Mouse (Mus musculus) kidney, embryonic 15.5 days (tissue): ENCODE results near the gene Ggta1. TPM values are rescaled to one million over a fixed set of nuclear protein-coding genes. Genes with fewer than 3 reads are reported as not detected.
A peak's percentile ranks its signal among the peaks of the same experiment; 100 is the strongest.

Experiments
- ATAC-seq: fragments of 200-750 bp; cut with Nextera tagmentation; replicated peaks from 2 replicates; pipeline ENCODE4 v1.8.0; 2017; ENCODE audit warnings: moderate TSS enrichment; ENCODE audit not compliant: low FRiP score
- H3K27ac ChIP-seq: fragments of 300-500 bp; sonication (generic); 2 replicates; pipeline ENCODE4 v1.5.1; 2015; ENCODE audit warnings: mild to moderate bottlenecking, inconsistent platforms
- H3K27me3 ChIP-seq: fragments of 300-500 bp; sonication (generic); 2 replicates; pipeline ENCODE4 v1.6.1; 2015; ENCODE audit warnings: inconsistent platforms
- H3K36me3 ChIP-seq: fragments of 300-500 bp; sonication (generic); 2 replicates; pipeline ENCODE4 v1.6.1; 2015; ENCODE audit warnings: inconsistent platforms
- H3K4me1 ChIP-seq: fragments of 300-500 bp; sonication (generic); 2 replicates; pipeline ENCODE4 v1.6.1; 2015; ENCODE audit warnings: inconsistent platforms
- H3K4me2 ChIP-seq: fragments of 300-500 bp; sonication (generic); 2 replicates; pipeline ENCODE4 v1.6.1; 2015; ENCODE audit warnings: moderate library complexity, mild to moderate bottlenecking, inconsistent platforms
- H3K4me3 ChIP-seq: fragments of 300-500 bp; sonication (generic); replicated peaks from 2 replicates; pipeline ENCODE4 v1.5.1; 2015; ENCODE audit warnings: mild to moderate bottlenecking, inconsistent platforms
- H3K9ac ChIP-seq: fragments of 300-500 bp; sonication (generic); 2 replicates; pipeline ENCODE4 v1.6.1; 2015; ENCODE audit warnings: mild to moderate bottlenecking, inconsistent platforms
- H3K9me3 ChIP-seq: fragments of 300-500 bp; sonication (generic); replicated peaks from 2 replicates; pipeline ENCODE4 v1.6.1; 2016; ENCODE audit warnings: inconsistent platforms
- WGBS: fragments of 180-500 bp; shearing (Covaris S2); methylation state at CpG from one replicate; pipeline ENCODE4 v1.1.7; 2015; ENCODE audit warnings: mixed read lengths; 5-methylcytosine and 5-hydroxymethylcytosine counted together
- polyA plus RNA-seq: library from polyadenylated mRNA; unstranded; fragments of >200 nt; fragmentation: Nextera tagmentation; extraction: Ambion mirVana; gene quantifications from 2 replicates; pipeline ENCODE4 v1.2.1, GENCODE M21; 2015

Ggta1 gene
- polyA plus RNA-seq, 1 experiment from 2014 or later: 20.5 TPM

DNA sequence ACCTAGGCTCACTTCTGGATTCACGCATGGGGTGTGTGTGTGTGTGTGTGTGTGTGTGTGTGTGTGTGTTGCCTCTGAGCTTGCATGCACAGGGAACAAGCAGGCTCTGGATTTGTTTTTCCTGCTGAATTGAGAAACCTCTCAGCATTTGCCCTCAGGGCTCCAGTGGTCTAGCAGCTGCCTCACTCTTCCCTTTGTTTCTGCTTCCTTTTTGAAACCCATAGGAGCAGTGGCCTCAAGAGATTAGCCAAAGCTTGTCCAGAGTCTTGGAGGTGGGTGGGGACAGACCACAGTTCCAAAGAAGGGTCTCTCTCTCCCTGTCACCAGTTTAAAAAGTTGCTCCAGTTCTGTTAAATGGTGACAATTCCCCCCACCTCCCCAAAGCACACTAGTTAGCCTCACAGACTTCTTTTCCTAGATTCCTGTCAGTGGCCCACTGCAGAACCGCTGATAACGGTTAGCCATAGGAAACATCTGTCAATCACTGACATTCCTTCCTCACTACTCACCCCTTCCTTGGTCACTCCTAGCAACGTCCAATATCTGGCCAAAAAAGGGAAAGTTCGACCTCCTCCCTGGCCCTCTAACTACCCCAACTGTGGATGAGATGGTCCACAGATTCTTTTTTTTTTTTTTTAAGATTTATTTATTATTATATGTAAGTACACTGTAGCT, 24.1 kb upstream of the Ggta1 start:
- Histone ChIP-seq H3K9ac (no peak overlapping the region), H3K4me3 (no peak overlapping the region), H3K4me1 (peaks cover 11% of the 10 kb centered on the region), H3K27me3 (no peaks in the 10 kb centered on the region), H3K36me3 (no peaks in the 10 kb centered on the region), H3K27ac (no peak overlapping the region), H3K9me3 (no peaks in the 10 kb centered on the region), H3K4me2 (no peak overlapping the region)
- no peak for ATAC-seq
- WGBS: 58% methylated on average over 5 of the region's 5 CpGs

DNA sequence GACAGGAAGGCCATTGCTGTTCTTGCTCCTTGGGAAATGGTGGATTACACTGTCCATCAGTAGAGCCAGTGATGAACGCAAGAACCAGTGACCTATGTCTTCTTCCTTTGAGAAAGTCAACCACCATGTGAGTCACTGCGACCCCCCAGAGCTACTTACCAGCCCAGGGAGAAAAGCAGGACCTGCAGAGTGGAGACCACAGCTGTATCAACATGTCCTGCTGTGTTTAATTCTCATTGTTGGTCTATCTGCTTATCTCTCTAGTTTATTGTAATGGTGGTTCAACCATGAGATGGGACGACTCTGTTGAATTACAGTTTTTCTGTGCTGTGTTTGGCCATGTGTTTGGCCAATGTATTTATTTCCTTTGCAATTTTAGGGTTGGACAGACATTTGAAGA, 21.1 kb upstream of the Ggta1 start:
- Histone ChIP-seq H3K4me3 (no peak overlapping the region), H3K36me3 (no peaks in the 10 kb centered on the region), H3K9ac (no peak overlapping the region), H3K27ac (no peak overlapping the region), H3K4me1 (no peaks in the 10 kb centered on the region), H3K4me2 (no peak overlapping the region), H3K9me3 (no peaks in the 10 kb centered on the region), H3K27me3 (no peaks in the 10 kb centered on the region)
- ATAC-seq: no peak
- WGBS: 88% methylated on average over 3 of the region's 3 CpGs

DNA sequence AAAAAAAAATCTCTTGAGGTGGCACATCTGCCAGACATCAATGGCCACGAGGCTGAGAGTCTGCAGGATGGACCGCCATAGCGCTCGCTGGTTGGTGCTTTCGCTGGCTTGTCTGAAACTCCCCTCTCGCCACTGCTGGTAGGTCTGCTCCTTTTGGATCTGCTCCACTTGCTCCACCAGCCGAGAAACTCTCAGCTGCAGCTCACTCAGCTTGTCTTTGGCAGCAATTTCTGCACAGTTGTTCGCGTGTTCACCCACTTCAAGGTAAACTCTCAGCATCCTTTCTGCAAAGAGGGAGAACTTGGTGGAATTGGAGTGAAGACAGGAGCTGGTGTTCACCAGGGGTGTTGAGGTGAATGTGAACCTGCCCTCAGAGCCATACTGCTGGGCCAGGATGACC, 20.4 kb upstream of the Ggta1 start:
- Histone ChIP-seq H3K9ac (no peak overlapping the region), H3K27me3 (no peaks in the 10 kb centered on the region), H3K4me1 (no peaks in the 10 kb centered on the region), H3K9me3 (no peaks in the 10 kb centered on the region), H3K4me2 (no peak overlapping the region), H3K27ac (no peak overlapping the region), H3K4me3 (no peak overlapping the region), H3K36me3 (no peaks in the 10 kb centered on the region)
- 88% methylated on average over 9 of the region's 9 CpGs for WGBS
- ATAC-seq: no peak

DNA sequence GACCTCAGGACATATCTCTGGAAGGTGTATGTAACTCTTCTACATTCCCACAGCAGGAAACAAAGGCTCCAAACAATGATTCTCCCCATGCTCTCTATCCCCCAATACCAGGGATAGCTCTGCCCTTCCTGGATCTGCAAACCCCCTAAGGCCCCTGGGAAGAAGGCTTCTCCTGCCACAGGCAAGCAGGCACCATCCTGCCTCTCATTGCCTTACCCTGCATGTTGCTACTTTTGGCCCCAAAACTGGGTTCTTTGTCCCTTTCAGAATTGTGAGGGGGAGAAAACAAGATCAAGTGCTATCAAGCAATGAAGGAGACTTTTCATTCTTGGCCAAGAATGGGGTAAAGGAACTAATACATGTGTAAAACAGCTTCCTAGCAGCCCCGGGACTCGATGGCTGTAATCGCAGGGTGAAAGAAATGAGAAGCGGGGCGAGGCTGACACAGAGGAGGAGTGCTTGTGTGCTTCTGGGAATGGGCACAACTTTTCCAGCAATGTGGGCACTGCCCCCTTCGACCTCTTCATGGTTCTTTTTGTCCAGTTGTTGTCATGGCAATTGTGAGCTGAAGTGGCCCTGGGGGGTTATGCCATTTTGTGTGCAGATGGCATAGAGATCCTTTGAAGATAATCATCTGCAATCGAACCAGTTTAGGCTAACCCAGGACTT, 18.4 kb upstream of the Ggta1 start:
- H3K9me3 ChIP-seq: no peaks in the 10 kb centered on the region
- no peak overlapping the region for H3K4me3 ChIP-seq
- no peak overlapping the region for H3K27ac ChIP-seq
- no peaks in the 10 kb centered on the region for H3K4me1 ChIP-seq
- 80% methylated on average over 7 of the region's 7 CpGs for WGBS
- H3K27me3 ChIP-seq: no peaks in the 10 kb centered on the region
- no peak overlapping the region for H3K9ac ChIP-seq
- ATAC-seq: no peak
- no peak overlapping the region for H3K4me2 ChIP-seq
- H3K36me3 ChIP-seq: no peaks in the 10 kb centered on the region

DNA sequence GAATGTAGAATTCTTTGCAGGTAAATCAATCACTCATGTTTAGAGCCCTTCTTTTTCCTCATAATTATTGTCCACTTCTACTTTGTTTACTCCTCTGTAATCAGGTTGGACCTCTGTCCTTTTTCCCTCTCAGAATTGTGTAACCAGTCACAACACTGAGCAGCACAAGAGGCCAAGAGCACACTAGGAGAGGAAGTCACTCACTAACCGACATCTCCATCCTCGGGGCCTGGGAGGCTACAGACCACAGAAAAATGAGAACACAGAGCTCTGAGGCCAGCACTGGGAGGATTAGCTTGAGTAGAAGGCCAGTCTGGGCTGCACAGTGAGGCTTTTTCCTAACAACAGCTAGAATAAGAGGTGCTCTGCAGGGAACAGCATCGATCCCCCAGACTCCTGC, 17.0 kb upstream of the Ggta1 start:
- H3K27ac ChIP-seq: no peak overlapping the region
- H3K9me3 ChIP-seq: no peaks in the 10 kb centered on the region
- no peak overlapping the region for H3K4me3 ChIP-seq
- no peak overlapping the region for H3K9ac ChIP-seq
- no peaks in the 10 kb centered on the region for H3K4me1 ChIP-seq
- no peaks in the 10 kb centered on the region for H3K27me3 ChIP-seq
- H3K36me3 ChIP-seq: no peaks in the 10 kb centered on the region
- ATAC-seq: no peak
- no peak overlapping the region for H3K4me2 ChIP-seq
- 63% methylated on average over 3 of the region's 3 CpGs for WGBS

DNA sequence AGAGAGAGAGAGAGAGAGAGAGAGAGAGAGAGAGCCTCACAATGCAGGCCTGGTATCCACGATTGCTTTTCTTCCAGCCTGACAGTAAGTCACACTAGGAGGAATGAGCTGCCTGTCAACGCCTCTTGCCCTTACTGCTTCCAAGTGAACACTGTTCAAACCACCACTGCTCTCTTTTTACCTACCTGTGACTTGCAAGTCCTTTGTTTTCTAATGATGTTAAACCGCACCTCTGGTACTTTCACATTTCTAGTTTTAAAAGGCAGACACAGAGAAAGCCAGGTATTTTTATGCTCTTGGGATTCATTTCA, 15.7 kb upstream of the Ggta1 start:
- H3K4me2 ChIP-seq: no peak overlapping the region
- no peak overlapping the region for H3K4me3 ChIP-seq
- no peaks in the 10 kb centered on the region for H3K4me1 ChIP-seq
- H3K27me3 ChIP-seq: no peaks in the 10 kb centered on the region
- no peaks in the 10 kb centered on the region for H3K36me3 ChIP-seq
- no peak for ATAC-seq
- H3K27ac ChIP-seq: 0 out of 2 replicates have a peak overlapping the region, but pooled peaks have one; percentile 13
- 42% methylated on average over 3 of the region's 3 CpGs for WGBS
- no peaks in the 10 kb centered on the region for H3K9me3 ChIP-seq
- H3K9ac ChIP-seq: no peak overlapping the region

DNA sequence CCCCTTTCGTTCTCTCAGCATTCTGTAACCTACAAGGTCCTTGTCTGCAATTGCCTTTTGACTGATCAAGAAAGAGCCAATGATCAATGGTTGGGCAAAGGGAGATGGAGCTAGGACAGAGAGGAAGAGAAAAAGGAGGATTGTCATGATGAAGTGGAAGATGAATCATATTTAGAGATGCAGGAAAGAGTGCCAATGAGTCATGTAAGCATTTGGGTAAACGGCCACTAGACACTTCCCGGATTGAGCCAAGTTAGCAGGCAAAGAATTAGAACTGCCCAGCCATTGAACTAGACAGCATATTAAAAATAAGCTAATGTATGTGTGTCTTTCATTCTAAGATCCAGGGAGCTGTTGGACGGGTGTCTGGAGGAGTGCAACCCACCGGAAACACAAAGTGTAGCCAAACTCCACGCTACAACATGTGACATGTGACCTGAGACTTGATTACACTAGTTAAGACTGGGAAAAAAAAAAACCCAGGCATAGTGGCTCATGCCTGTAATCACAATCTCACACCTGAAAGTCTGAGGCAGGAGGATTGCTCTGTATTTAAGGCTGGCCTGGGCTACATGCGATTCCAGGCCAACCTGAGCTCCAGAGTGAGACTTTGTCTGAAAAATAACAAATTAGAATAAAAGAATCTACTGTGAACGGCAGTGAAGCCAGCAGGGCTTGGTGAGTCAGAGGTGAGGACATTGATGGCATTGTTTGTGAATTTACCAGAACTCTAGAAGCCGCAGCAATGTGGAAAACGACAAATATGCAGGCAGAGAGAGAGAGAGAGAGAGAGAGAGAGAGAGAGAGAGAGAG, 15.2 kb upstream of the Ggta1 start:
- Histone ChIP-seq H3K9ac (no peak overlapping the region), H3K36me3 (no peaks in the 10 kb centered on the region), H3K4me3 (no peak overlapping the region), H3K9me3 (no peaks in the 10 kb centered on the region), H3K27ac (no peak overlapping the region), H3K27me3 (no peaks in the 10 kb centered on the region), H3K4me2 (no peak overlapping the region), H3K4me1 (no peaks in the 10 kb centered on the region)
- ATAC-seq: no peak
- 78% methylated on average over 10 of the region's 10 CpGs for WGBS

DNA sequence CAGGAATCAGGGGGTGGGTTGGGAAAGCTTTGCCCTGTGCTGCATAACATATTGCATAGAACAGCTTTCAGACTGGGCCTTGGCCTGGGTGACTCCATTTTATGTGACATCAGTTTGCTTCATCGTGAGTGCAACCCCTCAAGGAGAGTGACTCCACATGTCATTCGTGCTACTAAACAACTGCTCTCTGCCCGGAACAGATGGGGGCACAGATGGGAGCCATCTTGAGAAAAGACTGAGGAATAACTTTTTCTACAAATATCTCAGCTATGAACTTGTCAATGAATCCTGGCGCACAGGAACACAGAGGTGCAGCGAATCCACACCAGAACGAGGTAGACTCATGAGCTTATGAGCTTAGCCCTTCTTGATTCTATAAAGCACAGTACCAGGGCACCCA, 14.3 kb upstream of the Ggta1 start:
- 85% methylated on average over 6 of the region's 6 CpGs for WGBS
- no peak for ATAC-seq
- no peak overlapping the region for H3K4me2 ChIP-seq

DNA sequence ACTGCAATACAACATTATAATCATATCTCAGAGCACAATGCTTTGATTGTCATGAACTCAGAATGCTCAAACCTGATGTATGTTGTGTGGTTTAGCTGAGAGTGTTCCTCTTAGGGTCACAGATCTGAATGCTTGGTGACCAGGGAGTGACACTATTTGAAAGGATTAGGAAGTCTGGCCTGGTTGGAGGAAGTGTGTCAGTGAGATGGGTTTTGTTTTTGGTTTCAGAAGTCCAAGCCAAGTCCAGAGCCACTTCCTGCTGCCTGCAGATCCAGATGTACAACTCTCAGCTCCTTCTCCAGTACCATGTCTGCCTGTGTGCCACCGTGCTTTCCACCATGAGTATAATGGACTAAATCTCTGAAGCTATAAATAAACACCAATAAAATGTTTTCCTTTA, 11.9 kb upstream of the Ggta1 start:
- no peak overlapping the region for H3K27ac ChIP-seq
- no peaks in the 10 kb centered on the region for H3K4me1 ChIP-seq
- H3K9ac ChIP-seq: no peak overlapping the region
- H3K36me3 ChIP-seq: no peaks in the 10 kb centered on the region
- 77% methylated on average over 1 of the region's 1 CpGs for WGBS
- no peaks in the 10 kb centered on the region for H3K9me3 ChIP-seq
- H3K4me2 ChIP-seq: no peak overlapping the region
- no peak for ATAC-seq
- no peaks in the 10 kb centered on the region for H3K27me3 ChIP-seq
- no peak overlapping the region for H3K4me3 ChIP-seq

More for the DNA sequence above, 14.3 kb upstream of the Ggta1 start:
- Histone ChIP-seq H3K4me3 (no peak overlapping the region), H3K27ac (no peak overlapping the region), H3K9me3 (no peaks in the 10 kb centered on the region), H3K27me3 (no peaks in the 10 kb centered on the region), H3K36me3 (no peaks in the 10 kb centered on the region), H3K4me1 (no peaks in the 10 kb centered on the region), H3K9ac (no peak overlapping the region)

DNA sequence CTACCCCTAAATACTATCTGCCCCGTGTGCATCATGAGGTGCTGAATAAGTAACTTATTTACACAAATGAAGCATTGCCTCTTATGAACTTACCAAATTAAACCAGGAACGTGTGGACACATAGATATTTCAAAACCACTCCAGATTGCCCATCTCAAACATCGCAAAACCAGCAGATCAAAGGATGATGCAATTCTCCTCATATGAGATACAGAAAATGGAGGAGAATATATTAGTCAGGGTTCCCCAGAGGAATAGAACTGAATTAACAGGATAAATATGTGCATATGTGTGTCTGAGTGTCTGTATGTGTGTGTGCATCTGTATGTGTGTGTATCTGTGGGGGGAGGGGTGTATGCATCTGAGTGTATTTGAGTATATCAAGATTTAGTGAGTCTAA, 6.2 kb upstream of the Ggta1 start:
- 80% methylated on average over 3 of the region's 3 CpGs for WGBS
- no peaks in the 10 kb centered on the region for H3K27me3 ChIP-seq

DNA sequence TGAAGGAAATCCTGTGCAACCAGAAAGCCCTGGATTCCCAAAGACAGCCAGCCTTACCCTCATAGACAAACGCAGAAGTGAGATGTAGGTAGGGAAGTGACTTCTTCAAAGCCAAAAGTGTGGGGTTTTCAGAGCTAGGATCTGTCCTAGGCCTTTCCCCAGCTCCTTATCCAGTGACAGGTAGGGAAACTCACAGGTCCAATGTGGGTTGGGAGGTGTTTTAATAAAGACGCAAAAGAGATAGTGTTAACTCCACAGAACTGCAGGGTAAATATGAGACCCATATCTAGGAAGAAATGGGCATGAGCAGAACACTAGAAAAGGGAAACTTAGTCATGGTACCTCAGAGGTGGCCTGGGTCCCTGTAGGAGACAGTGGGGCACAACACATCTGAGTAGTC, 5.2 kb upstream of the Ggta1 start:
- H3K9me3 ChIP-seq: no peaks in the 10 kb centered on the region
- no peak overlapping the region for H3K9ac ChIP-seq
- 82% methylated on average over 2 of the region's 2 CpGs for WGBS
- H3K27me3 ChIP-seq: no peaks in the 10 kb centered on the region
- H3K36me3 ChIP-seq: no peaks in the 10 kb centered on the region
- no peak overlapping the region for H3K27ac ChIP-seq
- peaks cover 12% of the 10 kb centered on the region for H3K4me1 ChIP-seq
- no peak for ATAC-seq
- no peak overlapping the region for H3K4me2 ChIP-seq
- H3K4me3 ChIP-seq: no peak overlapping the region

More for the DNA sequence above, 6.2 kb upstream of the Ggta1 start:
- Histone ChIP-seq H3K9me3 (no peaks in the 10 kb centered on the region), H3K36me3 (no peaks in the 10 kb centered on the region), H3K9ac (no peak overlapping the region), H3K4me2 (no peak overlapping the region), H3K27ac (no peak overlapping the region), H3K4me1 (peaks cover 2% of the 10 kb centered on the region), H3K4me3 (no peak overlapping the region)
- no peak for ATAC-seq

DNA sequence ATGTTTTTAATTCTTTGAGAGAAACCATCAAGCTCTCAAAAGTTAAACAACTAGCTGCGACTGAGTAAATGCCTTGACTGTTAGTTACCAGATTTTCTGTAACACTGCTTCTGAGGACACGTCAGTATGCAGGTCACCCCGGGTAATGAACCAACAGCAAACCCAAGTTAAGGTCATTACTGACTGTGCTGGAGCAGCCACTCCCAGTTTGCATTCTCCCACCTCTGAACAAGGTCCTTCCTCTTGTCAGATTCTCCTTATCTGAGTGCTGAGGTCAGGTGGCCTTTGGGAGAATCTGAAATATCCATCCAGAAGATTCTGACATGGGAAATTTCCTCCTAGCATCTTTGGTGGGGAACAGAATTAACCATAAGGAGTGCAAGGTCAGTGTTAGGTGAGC, 4.8 kb upstream of the Ggta1 start:
- H3K4me2 ChIP-seq: no peak overlapping the region
- 67% methylated on average over 3 of the region's 3 CpGs for WGBS
- no peaks in the 10 kb centered on the region for H3K27me3 ChIP-seq
- H3K4me3 ChIP-seq: no peak overlapping the region
- no peak overlapping the region for H3K27ac ChIP-seq
- peaks cover 15% of the 10 kb centered on the region for H3K4me1 ChIP-seq
- H3K9me3 ChIP-seq: no peaks in the 10 kb centered on the region
- no peaks in the 10 kb centered on the region for H3K36me3 ChIP-seq
- H3K9ac ChIP-seq: no peak overlapping the region
- no peak for ATAC-seq
